Mouse (Mus musculus): Measurements from ENCODE around the gene Pcsk2.

Gene Pcsk2

GRCm38 (mm10) chr2:143545758-143546246, at the start of gene Pcsk2:
Gene Pcsk2 (plus strand): TSS chr2:143546156.
- TF ChIP-seq GATA4 (IDR thresholded peaks at IDR 0.05; ENCODE audit: insufficient replicate concordance, low read length): no peak

- no peak for TF ChIP-seq GATA4 (IDR thresholded peaks at IDR 0.05; ENCODE audit: insufficient replicate concordance, low read length)
These were observed 45.1 kb upstream of the Pcsk2 start for GRCm38 (mm10) chr2:143500845-143501244.

- TF ChIP-seq GATA4 (IDR thresholded peaks at IDR 0.05; ENCODE audit: insufficient replicate concordance, low read length): no peak
These were observed 44.2 kb upstream of the Pcsk2 start for GRCm38 (mm10) chr2:143501760-143502159.

DNA sequence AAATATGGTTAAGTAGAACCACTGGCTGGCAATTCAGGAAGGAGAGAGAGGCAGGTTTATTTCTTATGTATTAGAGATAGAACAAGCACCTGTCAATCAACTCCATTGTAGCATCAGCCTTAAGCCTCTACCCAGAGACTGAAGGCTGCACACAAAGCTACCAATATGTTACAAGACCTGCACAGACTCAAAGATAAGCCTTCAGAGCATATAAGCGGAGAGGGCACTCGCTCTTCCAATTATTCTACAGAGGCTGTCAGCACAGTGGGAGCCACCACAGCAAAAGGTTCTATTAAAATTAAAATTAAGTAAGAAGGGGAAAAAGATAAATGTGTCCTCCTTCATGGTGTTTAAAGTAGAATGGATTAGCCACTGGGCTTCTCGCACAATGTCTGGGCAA, 43.8 kb upstream of the Pcsk2 start:
- no peak for TF ChIP-seq GATA4 (IDR thresholded peaks at IDR 0.05; ENCODE audit: insufficient replicate concordance, low read length)

DNA sequence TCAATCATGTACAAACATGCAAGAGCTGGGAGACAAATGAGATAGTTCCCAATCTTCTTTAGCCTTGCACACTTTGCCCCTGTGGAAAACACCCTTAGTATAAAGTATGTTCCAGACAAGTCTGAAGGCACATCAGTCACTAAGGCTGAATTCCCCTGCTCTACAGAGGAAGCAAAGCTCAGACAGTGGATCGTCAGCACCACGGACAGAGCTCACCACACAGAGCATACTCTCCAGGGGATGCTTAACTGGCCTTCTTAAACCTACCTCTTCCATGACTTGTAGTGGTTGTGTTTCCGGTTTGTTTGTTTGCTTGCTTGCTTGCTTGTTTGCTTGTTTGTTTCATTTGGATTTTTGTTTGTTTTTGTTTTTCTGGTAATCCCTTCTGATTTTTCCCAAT, 9.5 kb upstream of the Pcsk2 start:
- no peak for TF ChIP-seq GATA4 (IDR thresholded peaks at IDR 0.05; ENCODE audit: insufficient replicate concordance, low read length)

- TF ChIP-seq GATA4 (IDR thresholded peaks at IDR 0.05; ENCODE audit: insufficient replicate concordance, low read length): no peak
These were observed 631 bp upstream of the Pcsk2 start for GRCm38 (mm10) chr2:143545299-143545751.

DNA sequence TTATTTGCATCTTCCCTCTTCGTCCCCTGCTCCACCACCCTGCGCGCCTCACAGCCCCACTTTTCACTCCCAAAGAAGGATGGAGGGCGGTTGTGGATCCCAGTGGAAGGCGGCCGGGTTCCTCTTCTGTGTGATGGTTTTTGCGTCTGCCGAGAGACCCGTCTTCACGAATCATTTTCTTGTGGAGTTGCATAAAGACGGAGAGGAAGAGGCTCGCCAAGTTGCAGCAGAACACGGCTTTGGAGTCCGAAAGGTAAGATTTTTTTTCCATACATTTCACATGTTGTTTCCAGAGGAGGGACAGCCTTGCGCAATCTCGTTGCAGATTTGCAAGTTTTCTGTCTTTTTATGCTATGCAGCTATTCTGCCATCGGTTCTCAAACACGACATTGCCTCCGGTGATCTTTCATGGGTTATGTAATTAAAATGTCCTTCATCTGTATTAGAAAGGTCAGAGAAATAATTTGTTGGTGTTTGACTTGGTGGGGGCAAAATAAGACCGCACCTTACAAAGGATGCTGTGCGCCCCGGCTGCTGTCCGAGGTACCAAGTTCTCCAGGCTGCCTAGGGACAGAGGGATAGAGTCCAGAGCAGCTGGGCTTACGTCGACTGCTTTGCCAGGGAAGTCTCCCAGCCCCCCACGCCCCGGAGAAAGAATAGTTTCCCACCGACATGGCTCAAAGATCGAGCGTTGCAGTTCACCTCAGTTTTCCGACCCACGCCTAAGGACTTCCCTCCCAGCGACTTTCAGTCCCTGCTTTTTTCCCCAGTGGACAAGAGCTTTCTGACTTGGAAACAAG, 656 bp downstream of the Pcsk2 start:
- TF ChIP-seq GATA4 (IDR thresholded peaks at IDR 0.05; ENCODE audit: insufficient replicate concordance, low read length): no peak

DNA sequence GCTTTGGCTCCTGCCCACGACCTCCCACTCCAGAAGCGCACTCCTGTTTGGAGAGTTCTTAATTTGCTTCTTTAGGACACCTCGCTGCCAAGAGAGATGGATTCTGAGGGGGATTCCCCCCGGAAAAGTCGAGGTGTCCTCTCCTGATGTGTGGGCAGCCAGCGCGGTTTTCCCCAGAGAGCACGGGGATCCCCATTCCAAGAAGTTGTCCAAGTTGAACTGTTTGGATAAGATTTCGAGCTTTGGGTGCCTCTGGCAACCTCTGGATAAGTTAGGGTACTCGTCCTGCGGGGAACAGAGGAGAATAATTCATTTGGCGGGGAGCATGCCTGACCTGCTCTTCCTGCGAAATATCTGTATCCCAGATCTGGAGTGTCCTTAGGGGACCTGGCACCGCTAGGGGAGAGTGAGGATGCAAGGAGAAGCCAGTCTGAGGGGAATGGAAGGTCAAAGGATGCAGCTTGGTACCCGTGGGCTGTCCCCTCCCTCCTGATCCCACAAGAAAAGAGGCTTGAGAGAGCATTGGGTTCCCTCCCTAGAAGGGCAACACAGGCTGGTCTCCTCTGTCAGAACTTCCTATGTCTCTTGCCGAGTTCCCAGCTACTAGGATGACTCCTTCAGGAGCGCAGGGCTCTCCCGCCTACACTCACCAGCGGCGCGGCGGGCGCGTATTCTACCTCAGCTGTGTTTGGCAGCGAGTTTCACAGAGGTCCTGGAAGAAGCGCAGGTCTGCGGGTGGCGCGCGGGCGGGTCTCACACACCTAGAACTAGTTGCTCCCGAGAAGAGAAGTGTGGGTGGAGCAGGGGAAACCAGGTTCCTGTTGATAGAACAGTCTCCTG, 1.5 kb downstream of the Pcsk2 start:
- TF ChIP-seq GATA4 (IDR thresholded peaks at IDR 0.05; ENCODE audit: insufficient replicate concordance, low read length): no peak

DNA sequence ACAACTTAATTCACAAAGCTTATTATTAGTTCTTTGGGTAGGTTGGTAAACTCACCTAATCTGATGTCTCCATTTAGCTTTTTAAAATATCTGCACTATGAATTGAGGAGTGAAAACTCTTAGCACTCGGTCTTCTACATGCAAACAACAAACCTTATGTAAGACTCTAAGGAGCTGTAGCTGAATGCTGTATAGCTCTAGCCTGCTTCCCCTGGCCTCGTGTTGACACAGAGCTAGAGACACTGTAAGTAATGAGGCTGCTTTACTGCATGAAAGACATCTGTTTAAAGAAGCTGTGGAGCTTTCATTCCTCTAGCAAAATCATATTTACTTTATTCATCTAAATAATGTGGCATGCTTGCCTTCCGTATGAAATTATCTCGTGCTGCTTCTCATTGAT, 14.4 kb downstream of the Pcsk2 start:
- no peak for TF ChIP-seq GATA4 (IDR thresholded peaks at IDR 0.05; ENCODE audit: insufficient replicate concordance, low read length)

DNA sequence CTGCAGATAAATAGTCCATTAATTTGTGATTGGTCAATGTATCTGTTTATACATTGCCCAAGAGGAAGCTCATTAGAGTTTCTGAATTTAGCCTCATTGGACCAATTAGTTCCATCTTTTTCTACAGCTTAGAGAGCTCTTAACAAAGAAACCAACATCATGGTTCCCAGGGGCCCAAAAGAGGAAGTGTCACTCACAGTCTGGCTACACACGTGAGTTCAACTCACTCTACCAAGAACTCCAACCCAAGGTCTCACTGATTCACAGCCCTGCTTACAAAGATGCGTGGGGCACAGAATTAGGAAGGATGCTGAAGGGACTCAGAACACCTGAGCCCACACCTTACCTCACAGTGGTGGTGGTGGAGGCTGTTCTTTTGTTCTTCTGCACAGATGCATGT, 19.1 kb downstream of the Pcsk2 start:
- no peak for TF ChIP-seq GATA4 (IDR thresholded peaks at IDR 0.05; ENCODE audit: insufficient replicate concordance, low read length)

GRCm38 (mm10) chr2:143565961-143566360, 20.0 kb downstream of the Pcsk2 start:
- no peak for TF ChIP-seq GATA4 (IDR thresholded peaks at IDR 0.05; ENCODE audit: insufficient replicate concordance, low read length)

- TF ChIP-seq GATA4 (IDR thresholded peaks at IDR 0.05; ENCODE audit: insufficient replicate concordance, low read length): no peak
These were observed 39.4 kb downstream of the Pcsk2 start for GRCm38 (mm10) chr2:143585341-143585740.

GRCm38 (mm10) chr2:143590398-143590797, 44.4 kb downstream of the Pcsk2 start:
- no peak for TF ChIP-seq GATA4 (IDR thresholded peaks at IDR 0.05; ENCODE audit: insufficient replicate concordance, low read length)

- no peak for TF ChIP-seq GATA4 (IDR thresholded peaks at IDR 0.05; ENCODE audit: insufficient replicate concordance, low read length)
These were observed 57.1 kb downstream of the Pcsk2 start for GRCm38 (mm10) chr2:143603071-143603470.

GRCm38 (mm10) chr2:143603871-143604512, 58.0 kb downstream of the Pcsk2 start:
- no peak for TF ChIP-seq GATA4 (IDR thresholded peaks at IDR 0.05; ENCODE audit: insufficient replicate concordance, low read length)

Data from liver, adult (tissue).